Mouse (Mus musculus): ENCODE measurements around the gene Clptm1.
"Not testable (repeated sequence)": the region's sequence is repeated elsewhere in the genome, so short reads cannot be mapped to it uniquely, and the experiment has no call there.

DNA sequence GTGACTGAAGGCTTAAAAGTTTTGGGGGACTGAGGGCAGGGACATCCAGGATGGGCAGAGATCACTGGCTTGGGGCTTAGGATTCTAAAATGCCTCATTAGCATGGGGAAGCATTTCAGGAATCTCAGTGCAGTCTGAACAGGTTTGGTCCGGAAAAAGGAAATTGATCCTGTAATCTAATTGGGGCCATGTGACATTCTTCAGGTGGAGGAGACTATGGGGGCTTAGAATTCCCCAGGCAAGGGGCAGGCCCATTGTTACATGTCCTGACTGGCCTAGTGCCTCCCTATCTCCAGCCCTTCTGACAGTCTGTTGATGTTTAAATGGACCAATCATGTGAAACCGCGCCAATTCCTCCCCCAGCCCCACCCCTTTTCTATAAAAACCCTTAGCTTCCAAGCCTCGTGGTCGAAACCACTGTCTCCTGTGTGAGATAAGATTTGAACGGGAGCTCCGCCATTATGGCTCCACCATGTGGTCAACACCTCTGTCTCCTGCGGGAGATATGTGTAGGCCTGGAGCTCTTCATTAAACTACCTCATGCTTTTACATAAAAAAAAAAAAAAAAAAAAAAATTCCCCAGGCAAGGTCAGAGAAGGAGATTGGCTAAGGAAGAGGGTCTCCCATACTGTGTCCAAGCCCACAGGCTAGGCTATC is 22.2 kb upstream of the Clptm1 start:
- not testable (repeated sequence) for TF ChIP-seq CTCF, EP300 (IDR thresholded peaks at IDR 0.05)

Data from lung, postnatal 0 days (tissue).